Mouse (Mus musculus) neural tube, embryonic 15.5 days (tissue): Measurements from ENCODE around the gene Nrde2. TPM values are rescaled to one million over a fixed set of nuclear protein-coding genes. Genes with fewer than 3 reads are reported as not detected.
A peak's percentile ranks its signal among the peaks of the same experiment; 100 is the strongest.

ENCODE experiments used
- ATAC-seq: fragments of 200-750 bp; cut with Nextera tagmentation; 2 replicates; pipeline ENCODE4 v1.8.0; 2017; ENCODE audit warnings: mild to moderate bottlenecking, moderate TSS enrichment, moderate library complexity; ENCODE audit not compliant: low FRiP score
- H3K27ac ChIP-seq: fragments of 300-500 bp; sonication (generic); replicated peaks from 2 replicates; pipeline ENCODE4 v1.5.1; 2015; ENCODE audit warnings: mild to moderate bottlenecking, inconsistent platforms
- H3K27me3 ChIP-seq: fragments of 300-500 bp; sonication (generic); replicated peaks from 2 replicates; pipeline ENCODE4 v1.6.1; 2015; ENCODE audit warnings: inconsistent platforms
- H3K36me3 ChIP-seq: fragments of 300-500 bp; sonication (generic); 2 replicates; pipeline ENCODE4 v1.6.1; 2015; ENCODE audit warnings: inconsistent platforms
- H3K4me1 ChIP-seq: fragments of 300-500 bp; sonication (generic); 2 replicates; pipeline ENCODE4 v1.6.1; 2015; ENCODE audit warnings: inconsistent platforms
- H3K4me2 ChIP-seq: fragments of 300-500 bp; sonication (generic); 2 replicates; pipeline ENCODE4 v1.6.1; 2015; ENCODE audit warnings: inconsistent platforms, mild to moderate bottlenecking, moderate library complexity
- H3K4me3 ChIP-seq: fragments of 300-500 bp; sonication (generic); replicated peaks from 2 replicates; pipeline ENCODE4 v1.5.1; 2015; ENCODE audit warnings: mild to moderate bottlenecking, inconsistent platforms
- H3K9ac ChIP-seq: fragments of 300-500 bp; sonication (generic); replicated peaks from 2 replicates; pipeline ENCODE4 v1.6.1; 2015; ENCODE audit warnings: mild to moderate bottlenecking, inconsistent platforms
- H3K9me3 ChIP-seq: fragments of 300-500 bp; sonication (generic); replicated peaks from 2 replicates; pipeline ENCODE4 v1.6.1; 2016; ENCODE audit warnings: inconsistent platforms
- WGBS: fragments of 180-500 bp; shearing (Covaris S2); methylation state at CpG from one replicate; pipeline ENCODE4 v1.1.7; 2015; ENCODE audit warnings: mixed read lengths; 5-methylcytosine and 5-hydroxymethylcytosine counted together
- polyA plus RNA-seq: library from polyadenylated mRNA; unstranded; fragments of >200 nt; fragmentation: Nextera tagmentation; extraction: Ambion mirVana; gene quantifications from 2 replicates; pipeline ENCODE4 v1.2.1, GENCODE M21; 2015

Nrde2 gene
- polyA plus RNA-seq, 1 experiment from 2014 or later: 10.4 TPM

DNA sequence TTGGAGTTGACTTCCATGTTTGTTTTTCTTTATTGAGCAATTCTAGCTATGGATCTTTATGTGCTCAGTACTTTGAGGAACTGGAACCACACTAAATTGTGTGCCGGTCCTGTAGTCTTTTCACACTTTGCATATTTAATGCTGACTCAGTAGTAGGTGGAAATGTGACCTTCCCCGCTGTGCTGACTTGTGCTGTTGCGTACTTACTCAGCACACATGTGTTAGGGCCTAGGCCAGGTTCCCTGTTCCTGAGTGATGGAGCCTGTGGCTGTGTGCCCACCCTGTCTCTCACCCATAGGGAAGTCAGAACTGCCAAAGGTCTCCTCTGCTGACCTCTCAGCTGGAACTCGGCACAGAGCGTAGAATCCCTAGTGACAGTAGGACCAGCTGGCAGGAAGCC is 43.5 kb downstream of the Nrde2 start:
- no peak overlapping the region for H3K4me3 ChIP-seq
- H3K4me1 ChIP-seq: peaks cover 7% of the 10 kb centered on the region
- no peaks in the 10 kb centered on the region for H3K9me3 ChIP-seq
- 91% methylated on average over 5 of the region's 5 CpGs for WGBS
- H3K4me2 ChIP-seq: no peak overlapping the region
- no peak overlapping the region for H3K27ac ChIP-seq
- peaks cover 85% of the 10 kb centered on the region for H3K36me3 ChIP-seq
- no peak for ATAC-seq
- H3K9ac ChIP-seq: no peak overlapping the region
- H3K27me3 ChIP-seq: no peaks in the 10 kb centered on the region

DNA sequence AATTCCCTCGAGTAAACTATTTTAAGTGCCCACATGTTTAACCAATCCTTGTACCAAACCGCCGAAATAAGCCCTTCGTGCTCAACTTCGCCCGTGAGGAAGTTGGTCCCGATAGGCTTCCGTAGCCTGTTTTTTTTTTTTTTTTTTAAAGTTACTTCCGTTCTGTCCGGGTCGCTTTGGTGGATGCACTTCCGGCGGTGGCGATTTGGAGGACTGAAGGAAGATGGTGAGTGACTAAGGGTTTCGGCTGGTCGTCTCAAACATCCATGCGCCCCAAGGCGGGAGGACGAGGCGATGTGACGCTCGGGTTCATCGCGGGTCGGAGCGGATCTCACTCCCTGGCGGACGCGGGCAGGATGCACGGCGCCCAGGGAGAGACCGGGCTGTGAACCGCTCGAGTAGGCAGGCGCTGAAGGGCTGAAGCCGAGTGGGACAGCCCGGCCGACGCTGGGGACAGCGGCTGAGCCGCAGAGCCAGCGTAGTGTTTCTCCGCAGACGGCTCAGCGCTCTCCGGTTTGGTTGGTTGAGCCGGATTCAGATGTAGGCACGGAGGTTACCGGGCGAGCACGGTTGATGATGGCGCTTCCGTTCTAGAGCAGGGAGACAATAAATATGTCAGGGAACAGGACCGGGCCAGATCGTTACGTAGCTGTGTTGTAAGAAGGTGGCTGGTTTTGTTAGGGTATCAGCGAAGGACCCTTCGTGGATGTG is 49.3 kb downstream of the Nrde2 start, which contains the start of gene Psmc1:
Psmc1 (plus strand) TSS at position 169 of the 711 bp plus-strand sequence.
- Histone ChIP-seq H3K27me3 (no peaks in the 10 kb centered on the region), H3K4me1 (peaks cover 25% of the 10 kb centered on the region), H3K4me3 (peak within 1 kb of the TSS; percentile 81), H3K9ac (peak within 1 kb of the TSS; percentile 93), H3K4me2 (peak within 1 kb of the TSS; percentile 67), H3K36me3 (peaks cover 27% of the 10 kb centered on the region), H3K27ac (peak within 1 kb of the TSS; percentile 92), H3K9me3 (no peaks in the 10 kb centered on the region)
- under 1% methylated on average over 58 of the region's 58 CpGs for WGBS
- peak; percentile 87 for ATAC-seq

DNA sequence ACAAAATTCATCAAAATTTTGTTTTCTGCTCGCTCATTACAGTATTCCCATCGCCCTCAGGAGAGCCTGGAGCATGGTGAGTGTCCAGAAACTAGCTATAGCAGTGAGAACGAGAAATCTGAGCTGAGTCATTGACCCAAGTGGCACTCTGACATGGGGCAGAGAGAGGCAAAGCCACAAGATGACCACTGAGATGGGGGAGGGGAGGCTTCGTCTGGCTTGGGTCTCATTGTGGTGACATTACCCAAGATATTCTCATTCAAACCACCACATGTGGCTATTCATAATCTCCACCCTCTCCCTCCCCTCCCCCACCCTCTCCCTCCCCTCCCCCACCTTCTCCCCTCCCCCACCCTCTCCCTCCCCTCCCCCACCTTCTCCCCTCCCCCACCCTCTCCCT is 52.0 kb downstream of the Nrde2 start:
- 58% methylated on average over 4 of the region's 4 CpGs for WGBS
- ATAC-seq: no peak
- H3K4me3 ChIP-seq: no peak overlapping the region

DNA sequence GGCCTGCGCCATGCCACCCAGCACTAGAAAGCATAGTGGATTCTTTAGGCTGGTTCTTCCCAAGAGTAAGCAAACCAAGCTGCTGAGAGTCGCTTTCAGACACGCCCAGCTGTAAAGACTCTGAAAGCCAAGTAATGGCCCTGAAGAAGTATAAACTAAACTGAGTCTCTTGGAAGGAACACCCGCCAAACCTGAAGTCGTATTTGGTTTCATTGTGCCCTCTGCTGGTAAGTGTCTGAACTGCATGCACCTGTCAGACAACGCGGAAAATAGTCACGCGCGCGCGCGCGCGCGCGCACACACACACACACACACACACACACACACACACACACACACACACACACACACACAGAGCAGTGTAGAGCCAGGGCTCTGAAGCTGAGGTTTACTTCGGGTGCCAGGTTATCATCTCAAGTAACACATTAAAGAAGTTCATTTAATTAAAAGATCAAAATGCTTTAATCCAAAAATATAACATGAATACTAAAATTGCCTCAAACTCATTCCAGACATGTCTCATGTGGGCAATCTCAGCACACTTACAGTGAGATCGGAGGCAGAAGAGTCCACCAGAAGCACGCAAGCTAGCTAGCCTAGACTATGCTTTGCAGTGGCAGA is 53.1 kb downstream of the Nrde2 start:
- Histone ChIP-seq H3K4me2 (peak overlapping the region; percentile 31), H3K36me3 (no peaks in the 10 kb centered on the region), H3K4me3 (no peak overlapping the region), H3K9ac (no peak overlapping the region), H3K27ac (no peak overlapping the region), H3K9me3 (no peaks in the 10 kb centered on the region), H3K4me1 (peaks cover 21% of the 10 kb centered on the region), H3K27me3 (no peaks in the 10 kb centered on the region)
- ATAC-seq: no peak
- 14% methylated on average over 20 of the region's 20 CpGs for WGBS

More for the DNA sequence above, 52.0 kb downstream of the Nrde2 start:
- Histone ChIP-seq H3K4me2 (no peak overlapping the region), H3K27ac (no peak overlapping the region), H3K4me1 (peaks cover 25% of the 10 kb centered on the region), H3K9ac (no peak overlapping the region), H3K27me3 (no peaks in the 10 kb centered on the region), H3K9me3 (no peaks in the 10 kb centered on the region), H3K36me3 (0 out of 2 replicates have a peak, but pooled peaks cover 7% of the 10 kb centered on the region)

DNA sequence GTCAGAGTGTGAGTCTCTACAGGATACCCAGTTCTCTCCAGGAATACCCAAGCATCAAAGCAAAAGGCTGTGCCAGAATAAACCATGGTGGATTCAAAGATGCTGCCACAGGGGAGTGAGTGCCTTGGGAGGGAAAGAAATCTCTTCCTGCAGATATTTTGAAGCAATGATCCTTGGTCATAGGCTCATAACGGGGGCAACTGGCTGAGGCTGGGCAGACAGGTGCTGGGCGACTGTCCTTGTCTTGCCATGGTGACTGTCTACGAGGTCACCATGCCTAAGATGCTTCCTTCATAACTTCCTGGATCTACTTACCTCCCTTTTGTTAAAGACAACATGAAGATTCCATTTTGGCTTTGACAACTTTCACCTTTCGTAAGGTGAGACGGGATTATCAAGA is 54.9 kb downstream of the Nrde2 start:
- WGBS: 92% methylated on average over 5 of the region's 5 CpGs
- Histone ChIP-seq H3K27me3 (no peaks in the 10 kb centered on the region), H3K4me1 (peaks cover 10% of the 10 kb centered on the region)

DNA sequence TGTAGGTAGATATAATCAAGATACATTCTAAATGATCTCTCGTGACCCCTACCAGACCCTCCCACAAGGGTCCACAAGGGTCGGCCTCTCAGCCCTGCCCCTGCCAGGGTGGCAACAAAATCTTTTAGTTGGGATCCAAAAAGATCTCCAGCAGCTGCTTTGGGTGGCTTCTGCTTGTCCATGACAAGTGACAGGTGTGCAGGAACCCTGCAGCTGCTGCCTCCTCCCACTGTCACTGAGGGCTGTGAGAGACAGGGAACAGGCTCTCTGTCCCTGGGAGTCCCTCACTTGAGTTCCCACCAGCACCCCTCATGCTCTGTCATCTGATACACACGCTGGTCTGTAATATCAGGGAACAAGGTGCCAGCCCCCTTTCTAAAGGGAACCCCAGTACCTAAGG is 57.8 kb downstream of the Nrde2 start:
- H3K27ac ChIP-seq: no peak overlapping the region
- peaks cover 6% of the 10 kb centered on the region; the same call in 1 of the 2 replicates for H3K4me1 ChIP-seq
- WGBS: 83% methylated on average over 3 of the region's 3 CpGs

More for the DNA sequence above, 54.9 kb downstream of the Nrde2 start:
- Histone ChIP-seq H3K36me3 (no peaks in the 10 kb centered on the region), H3K9ac (no peak overlapping the region), H3K4me3 (no peak overlapping the region), H3K4me2 (no peak overlapping the region), H3K27ac (no peak overlapping the region), H3K9me3 (no peaks in the 10 kb centered on the region)
- no peak for ATAC-seq

DNA sequence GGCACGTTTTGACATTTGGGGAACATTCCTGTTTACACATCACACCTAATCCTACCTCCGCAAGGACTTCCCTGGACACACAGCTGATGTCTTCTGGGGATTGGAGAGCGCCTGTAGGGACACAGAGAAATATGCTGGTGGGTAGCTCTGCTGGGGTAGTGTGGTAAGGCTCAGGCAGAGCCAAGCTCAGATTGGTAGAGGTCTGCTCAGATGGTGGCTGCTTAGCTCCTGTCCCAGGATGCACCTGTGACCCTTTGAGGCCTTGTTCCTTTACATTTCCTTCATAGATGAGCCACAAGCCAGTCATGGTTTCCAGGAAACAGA is 58.8 kb downstream of the Nrde2 start:
- Histone ChIP-seq H3K9me3 (no peaks in the 10 kb centered on the region), H3K4me3 (no peak overlapping the region), H3K4me1 (no peaks in the 10 kb centered on the region), H3K27ac (no peak overlapping the region), H3K36me3 (no peaks in the 10 kb centered on the region), H3K27me3 (no peaks in the 10 kb centered on the region), H3K9ac (no peak overlapping the region), H3K4me2 (no peak overlapping the region)
- ATAC-seq: no peak
- WGBS: 63% methylated on average over 3 of the region's 3 CpGs

More for the DNA sequence above, 57.8 kb downstream of the Nrde2 start:
- Histone ChIP-seq H3K9me3 (no peaks in the 10 kb centered on the region), H3K36me3 (no peaks in the 10 kb centered on the region), H3K4me2 (no peak overlapping the region), H3K27me3 (no peaks in the 10 kb centered on the region), H3K9ac (no peak overlapping the region), H3K4me3 (no peak overlapping the region)
- ATAC-seq: no peak

DNA sequence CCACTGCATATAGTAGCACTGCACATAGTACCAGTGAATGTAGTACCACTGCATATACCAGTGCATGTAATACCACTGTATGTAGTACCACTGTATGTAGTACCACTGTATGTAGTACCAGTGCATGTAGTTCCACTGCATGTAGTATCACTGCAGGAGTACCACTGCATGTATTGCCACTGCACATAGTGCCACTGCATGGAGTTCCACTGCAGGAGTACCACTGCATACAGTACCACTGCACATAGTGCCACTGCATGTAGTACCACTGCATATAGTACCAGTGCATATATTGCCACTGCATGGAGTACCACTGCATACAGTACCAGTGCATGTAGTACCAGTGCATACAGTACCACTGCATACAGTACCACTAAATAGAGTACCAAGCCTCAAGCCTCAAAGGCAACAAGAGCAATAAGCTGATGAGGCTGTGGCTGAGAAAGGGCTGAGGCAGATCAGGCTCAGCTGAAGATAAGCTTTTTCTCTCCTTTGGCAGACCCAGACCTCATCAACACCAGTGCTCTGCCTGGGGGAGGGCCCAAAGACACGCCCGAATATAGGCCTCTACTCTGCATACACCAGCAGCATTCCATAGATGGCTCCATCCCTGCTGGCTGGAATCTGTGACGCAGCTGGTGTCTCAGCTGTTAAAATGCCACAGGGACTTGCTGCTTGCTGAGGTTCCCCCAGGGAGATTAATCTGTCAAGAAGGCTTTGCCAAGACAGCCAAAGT is 59.3 kb downstream of the Nrde2 start:
- Histone ChIP-seq H3K9me3 (no peaks in the 10 kb centered on the region), H3K4me3 (no peak overlapping the region), H3K4me2 (no peak overlapping the region), H3K27ac (no peak overlapping the region), H3K36me3 (no peaks in the 10 kb centered on the region), H3K9ac (no peak overlapping the region), H3K4me1 (no peaks in the 10 kb centered on the region), H3K27me3 (no peaks in the 10 kb centered on the region)
- WGBS: 50% methylated on average over 3 of the region's 3 CpGs
- no peak for ATAC-seq

DNA sequence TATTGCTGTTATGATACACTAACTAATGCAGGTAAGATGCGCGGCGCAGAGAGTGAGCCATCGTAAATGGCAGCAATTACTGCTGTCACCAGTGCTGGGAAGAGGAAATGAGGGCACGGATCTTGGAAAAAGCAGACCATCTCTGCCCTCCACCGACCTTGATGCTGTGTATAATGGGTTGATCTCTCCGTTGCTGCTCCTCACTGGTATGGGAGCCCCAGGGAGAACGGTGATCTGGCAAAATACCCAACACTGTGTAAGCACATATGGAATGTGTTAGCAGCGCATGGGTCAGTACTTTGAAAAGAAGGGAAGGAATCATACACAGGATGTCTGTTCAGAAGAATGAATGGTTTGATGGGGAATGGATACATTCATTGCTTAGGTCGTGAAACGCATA is 66.4 kb downstream of the Nrde2 start:
- Histone ChIP-seq H3K27me3 (no peaks in the 10 kb centered on the region), H3K27ac (no peak overlapping the region), H3K4me1 (no peaks in the 10 kb centered on the region), H3K9ac (no peak overlapping the region), H3K36me3 (no peaks in the 10 kb centered on the region), H3K4me2 (no peak overlapping the region), H3K4me3 (no peak overlapping the region), H3K9me3 (no peaks in the 10 kb centered on the region)
- 85% methylated on average over 11 of the region's 11 CpGs for WGBS
- no peak for ATAC-seq

DNA sequence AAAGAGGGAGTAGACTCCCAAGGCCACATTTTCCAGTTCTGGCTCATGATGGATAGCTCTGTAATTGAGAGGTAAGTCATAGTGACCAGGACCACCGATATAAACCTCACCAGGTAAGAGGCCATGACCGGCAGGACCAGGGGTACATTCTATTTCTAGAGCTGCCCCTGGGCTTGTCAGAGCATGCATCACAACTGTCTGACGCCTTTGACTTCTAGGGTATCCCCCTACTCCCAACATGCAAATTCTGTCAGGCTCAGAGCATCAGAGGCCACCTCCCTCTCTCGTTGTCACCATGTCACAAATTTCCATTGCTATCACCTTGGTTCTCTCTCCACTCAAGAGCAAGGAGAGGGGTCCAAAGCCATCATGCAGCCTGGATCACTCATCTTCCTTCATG is 68.7 kb downstream of the Nrde2 start:
- no peak overlapping the region for H3K9ac ChIP-seq
- H3K4me3 ChIP-seq: no peak overlapping the region
- 85% methylated on average over 4 of the region's 4 CpGs for WGBS
- H3K4me1 ChIP-seq: no peaks in the 10 kb centered on the region
- H3K36me3 ChIP-seq: no peaks in the 10 kb centered on the region
- no peak overlapping the region for H3K27ac ChIP-seq
- H3K27me3 ChIP-seq: no peaks in the 10 kb centered on the region
- H3K4me2 ChIP-seq: no peak overlapping the region
- H3K9me3 ChIP-seq: no peaks in the 10 kb centered on the region
- no peak for ATAC-seq

DNA sequence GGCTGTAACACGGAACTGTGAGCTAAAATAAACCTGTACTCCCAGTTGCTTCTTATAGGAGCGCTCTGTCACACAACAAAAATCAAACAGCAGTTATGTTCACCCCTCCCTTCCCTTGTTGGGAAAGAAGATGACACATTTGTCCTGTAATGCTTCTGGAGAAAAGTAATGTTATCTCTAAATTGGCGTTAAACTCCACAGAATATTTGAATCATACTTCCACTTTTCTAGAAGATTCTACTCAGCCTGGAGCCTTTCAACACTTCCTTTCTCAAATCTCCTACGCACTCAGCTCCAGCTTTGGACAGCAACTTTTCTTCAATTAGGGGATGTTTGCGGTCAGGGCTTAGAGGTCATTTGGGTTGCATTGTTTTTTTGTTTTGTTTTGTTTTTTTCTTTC is 70.2 kb downstream of the Nrde2 start:
- Histone ChIP-seq H3K27me3 (no peaks in the 10 kb centered on the region), H3K36me3 (no peaks in the 10 kb centered on the region), H3K9ac (no peak overlapping the region), H3K27ac (no peak overlapping the region), H3K4me1 (no peaks in the 10 kb centered on the region), H3K9me3 (no peaks in the 10 kb centered on the region), H3K4me2 (no peak overlapping the region), H3K4me3 (no peak overlapping the region)
- 90% methylated on average over 5 of the region's 5 CpGs for WGBS
- ATAC-seq: no peak

DNA sequence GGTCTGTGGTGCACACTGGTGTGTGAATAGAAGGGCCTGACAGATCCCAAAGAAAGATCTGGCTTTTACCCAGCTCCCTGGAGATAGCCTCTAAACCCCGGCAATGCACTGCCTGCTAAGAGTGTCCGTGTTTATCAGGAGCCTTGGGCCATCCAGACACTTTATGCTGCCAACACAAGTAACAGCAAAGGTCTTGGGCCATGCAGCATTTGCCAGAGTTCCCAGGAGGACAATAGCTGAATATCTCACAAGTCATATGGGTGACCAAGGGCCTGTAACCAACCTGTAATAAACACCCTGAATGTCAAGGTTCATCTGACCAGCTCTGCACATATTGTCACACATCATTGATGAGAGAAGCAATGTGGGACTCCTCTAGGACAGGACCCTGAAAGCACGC is 71.4 kb downstream of the Nrde2 start:
- Histone ChIP-seq H3K4me3 (no peak overlapping the region), H3K4me1 (no peaks in the 10 kb centered on the region), H3K4me2 (no peak overlapping the region), H3K9me3 (no peaks in the 10 kb centered on the region), H3K27me3 (no peaks in the 10 kb centered on the region), H3K27ac (no peak overlapping the region), H3K36me3 (no peaks in the 10 kb centered on the region), H3K9ac (no peak overlapping the region)
- no peak for ATAC-seq
- 87% methylated on average over 3 of the region's 3 CpGs for WGBS
